Mouse (Mus musculus) gastrocnemius, postnatal 4 days (tissue): ENCODE results near the gene Dand5. TPM values are rescaled to one million over a fixed set of nuclear protein-coding genes. Genes with fewer than 3 reads are reported as not detected.

Experiments used
- DNase-seq, 2 experiments: peaks; one replicate each; pipeline ENCODE4 v3.0.0; 2021 to 2022; ENCODE audit warnings: low spot score in 2 of 2, mixed read lengths in 2 of 2
- total RNA-seq, 2 experiments: library from RNA; stranded (reverse); gene quantifications; 2 replicates each; pipeline ENCODE4 v1.2.3; 2021

The Dand5 gene
- total RNA-seq, 2 experiments from 2014 or later, result 6.3 to 6.8 TPM

DNA sequence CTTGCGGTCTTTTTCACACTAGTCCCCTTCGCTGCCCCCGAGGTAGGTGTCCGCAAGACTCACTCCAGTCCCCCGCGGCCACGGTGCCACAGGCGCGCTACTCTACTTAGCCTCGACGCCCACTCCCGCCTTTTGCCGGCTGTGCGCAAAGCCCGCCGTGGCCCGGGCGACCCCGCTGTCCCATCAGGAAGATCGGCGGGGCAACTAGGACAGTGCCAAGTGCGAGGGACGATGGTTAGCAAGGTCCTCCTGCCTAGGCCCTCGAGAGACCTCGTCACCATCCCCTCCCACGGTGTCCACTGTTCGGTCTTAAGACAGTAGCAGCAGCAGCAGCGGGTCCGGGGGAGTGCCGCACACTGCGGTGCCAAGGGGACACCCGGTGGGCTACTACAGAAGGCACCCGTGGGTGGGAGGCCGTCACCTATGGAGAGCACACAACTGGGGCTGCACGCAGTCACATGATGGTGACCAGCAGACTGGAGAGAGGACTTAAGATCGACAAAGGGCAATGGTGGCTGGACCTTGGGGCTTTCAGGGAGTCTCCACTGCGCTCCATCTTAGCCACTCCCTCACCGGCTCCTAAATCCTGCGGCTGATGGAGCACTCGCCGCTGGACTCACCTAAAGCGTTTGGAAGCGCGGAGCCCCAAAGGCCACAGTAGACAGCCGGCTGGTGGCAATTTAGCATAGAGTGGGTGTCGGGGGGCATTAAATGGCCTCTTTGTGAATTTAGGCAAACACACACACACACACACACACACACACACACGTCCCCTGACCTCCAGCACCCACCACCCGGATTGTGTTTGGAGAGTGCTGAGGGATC is 37.7 kb downstream of the Dand5 start:
- DNase-seq, result no peak

DNA sequence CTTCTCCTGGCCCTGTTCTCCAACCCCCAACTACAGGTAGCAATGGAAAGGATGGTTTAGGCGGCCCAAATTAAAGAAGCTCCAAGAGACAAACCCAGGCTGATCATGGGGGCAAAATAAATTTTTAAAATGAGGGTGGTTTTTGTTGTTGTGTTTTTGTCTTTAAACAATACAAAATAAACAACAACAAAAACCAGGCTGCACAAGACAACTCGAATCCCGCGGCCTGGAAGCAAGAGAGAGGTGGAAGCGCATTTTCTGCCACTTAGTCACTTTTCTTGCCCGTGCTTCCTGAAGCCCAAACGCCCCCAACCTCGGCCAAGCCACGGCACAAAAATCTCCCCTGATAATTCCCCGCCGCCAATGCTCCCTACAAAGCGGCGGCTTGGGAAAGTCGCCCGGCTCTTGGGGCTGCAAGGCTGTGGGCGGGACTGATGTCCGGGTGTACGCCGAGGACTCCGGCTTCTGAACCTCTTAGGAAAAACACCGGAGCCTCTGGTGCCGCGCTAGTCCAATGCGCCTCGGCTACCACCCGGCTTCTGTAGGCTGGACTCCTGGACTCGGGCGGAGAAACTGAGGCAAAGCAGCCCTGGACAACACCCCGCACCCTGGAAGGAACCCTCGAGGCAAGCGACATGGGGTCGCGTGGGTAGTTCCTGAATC is 38.6 kb downstream of the Dand5 start:
- no peak for DNase-seq

DNA sequence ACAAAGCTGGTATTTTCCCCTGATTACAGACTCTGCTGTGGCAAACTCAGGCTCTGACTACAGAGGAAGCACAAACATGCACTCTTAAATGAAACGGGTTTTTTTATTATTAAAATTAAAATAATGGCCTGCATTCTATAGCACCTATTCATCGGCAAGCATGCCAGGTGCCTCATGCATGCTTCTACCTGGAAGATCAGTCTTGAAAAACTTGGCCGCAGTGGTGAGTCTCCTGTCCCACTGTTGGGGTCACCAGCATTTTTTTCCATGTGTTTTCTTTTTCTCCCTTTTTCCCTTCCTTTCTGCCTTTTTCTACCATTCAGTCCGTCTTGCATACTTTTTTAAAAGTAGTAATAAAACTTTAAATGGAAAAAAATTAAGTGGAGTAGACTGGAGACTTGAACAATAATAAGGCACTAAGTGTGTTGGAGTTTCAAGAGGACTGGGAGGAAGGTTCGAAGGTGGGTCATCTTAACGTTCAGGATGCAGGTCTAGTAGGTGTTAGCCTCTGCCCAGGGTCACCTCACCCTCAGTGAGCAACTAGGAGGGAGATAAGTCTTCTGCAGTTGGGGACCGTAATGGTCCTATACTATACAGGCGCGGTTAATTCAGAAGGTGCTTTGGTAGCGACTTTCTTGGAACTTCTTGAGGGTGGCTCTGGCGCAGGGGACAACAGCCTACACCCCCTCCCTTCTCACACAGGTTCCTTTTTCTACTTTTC is 39.3 kb downstream of the Dand5 start:
- DNase-seq, result no peak

DNA sequence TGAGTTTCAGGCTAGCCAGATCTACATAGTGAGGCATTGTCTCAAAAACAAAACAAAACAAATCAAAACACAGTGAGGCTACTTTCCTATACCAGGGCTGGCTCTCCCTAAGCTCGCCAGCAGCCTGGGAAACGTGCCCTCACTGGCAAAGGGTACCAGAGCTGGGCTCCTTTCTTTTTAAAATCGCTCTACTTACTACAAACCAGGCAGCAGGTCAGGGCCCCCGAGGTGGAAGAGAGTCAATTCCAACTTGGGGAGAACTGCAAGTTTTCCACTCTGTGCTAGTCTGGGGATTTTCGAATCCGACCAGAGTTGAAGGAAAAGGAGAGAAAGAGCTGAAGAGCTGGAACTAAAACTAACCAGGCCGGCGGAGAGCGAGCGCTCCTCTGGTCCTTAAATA is 39.9 kb downstream of the Dand5 start:
- DNase-seq, result no peak

DNA sequence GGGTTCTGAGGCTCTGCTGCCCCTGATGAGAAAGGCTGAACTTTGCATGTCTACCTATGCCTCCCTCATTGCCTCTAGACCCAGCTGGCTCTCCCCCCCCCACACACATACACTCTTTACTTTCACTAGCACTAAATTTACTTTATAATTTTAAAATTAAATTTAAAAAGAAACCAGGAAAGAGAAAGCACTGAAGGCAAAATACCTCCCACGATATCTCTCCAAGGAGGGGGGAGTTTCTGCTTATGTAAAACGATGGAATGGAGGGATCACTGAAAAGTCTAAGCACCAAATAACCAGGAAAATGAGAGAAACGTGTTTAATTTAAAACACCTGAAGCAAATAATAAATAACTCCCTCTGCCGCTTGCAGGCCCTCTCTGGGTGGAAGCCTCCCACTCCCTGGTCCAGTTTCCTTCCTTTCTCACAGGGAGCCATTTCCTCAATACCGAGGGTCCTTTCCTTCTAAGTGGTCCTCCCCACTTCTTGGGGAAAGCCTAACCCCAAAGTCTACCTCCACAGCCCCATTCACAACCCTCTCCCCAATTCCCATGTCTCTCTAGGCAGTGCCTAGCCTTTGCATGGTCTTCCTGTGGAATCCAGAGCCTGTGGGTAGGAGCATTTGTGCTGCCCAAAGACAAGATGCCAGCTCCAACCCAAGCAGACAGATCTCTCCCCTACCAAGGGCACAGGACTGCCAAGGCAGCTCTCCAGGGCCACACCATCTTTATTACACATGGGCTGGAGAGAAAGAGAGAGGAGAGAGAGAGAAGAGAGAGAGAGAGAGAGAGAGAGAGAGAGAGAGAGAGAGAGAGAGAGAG is 40.7 kb downstream of the Dand5 start:
- DNase-seq, result no peak

DNA sequence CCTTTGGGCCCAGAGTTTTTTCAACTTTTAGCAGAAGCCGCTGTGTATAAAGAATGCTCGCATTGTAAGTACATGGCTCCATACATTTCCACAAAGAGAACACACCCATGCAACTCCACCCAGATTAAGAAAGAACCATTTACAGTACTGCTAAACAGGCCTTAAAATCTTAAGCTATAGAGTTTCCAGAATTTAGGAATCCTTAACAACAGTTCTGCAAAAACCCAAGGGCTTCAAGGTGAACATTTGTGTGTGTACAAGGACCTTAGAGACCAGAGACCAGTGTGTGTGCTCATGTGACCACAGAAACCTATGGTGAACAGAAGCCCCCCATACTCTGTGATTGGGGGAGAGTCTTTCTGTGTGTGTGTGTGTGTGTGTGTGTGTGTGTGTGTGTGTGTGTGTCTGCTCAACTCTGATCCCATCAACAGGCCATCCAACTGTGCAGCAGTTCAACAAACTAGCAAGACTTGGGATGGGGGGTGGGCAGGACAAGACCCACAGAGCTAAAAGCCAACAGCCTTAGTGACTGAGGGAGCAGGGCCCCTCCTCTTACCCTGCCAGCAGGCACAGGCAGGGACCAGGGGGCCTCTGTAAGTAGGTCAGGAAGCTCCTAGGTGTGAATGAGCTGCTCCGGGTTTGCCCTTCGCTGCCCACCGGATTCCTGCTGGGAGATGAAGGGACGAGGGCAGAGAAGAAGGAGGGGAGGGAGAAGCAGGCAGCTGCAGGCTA is 41.5 kb downstream of the Dand5 start:
- DNase-seq, result no peak

DNA sequence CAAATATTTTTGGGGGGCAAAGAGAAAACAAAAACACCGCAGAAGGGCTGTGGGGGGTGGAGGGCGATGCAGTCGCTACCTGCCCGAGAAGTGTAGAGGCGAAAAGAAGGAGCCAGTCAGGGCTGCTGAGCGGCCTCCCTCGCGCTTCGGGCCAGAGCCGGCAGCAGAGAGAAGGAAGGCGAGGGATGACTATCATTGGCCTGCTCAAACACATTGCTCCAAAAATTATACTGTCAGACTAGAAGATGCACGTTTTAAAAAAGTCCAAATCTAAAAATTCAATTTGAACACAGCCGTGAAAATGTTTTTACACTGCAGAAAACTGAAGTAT is 42.4 kb downstream of the Dand5 start:
- DNase-seq, result no peak

DNA sequence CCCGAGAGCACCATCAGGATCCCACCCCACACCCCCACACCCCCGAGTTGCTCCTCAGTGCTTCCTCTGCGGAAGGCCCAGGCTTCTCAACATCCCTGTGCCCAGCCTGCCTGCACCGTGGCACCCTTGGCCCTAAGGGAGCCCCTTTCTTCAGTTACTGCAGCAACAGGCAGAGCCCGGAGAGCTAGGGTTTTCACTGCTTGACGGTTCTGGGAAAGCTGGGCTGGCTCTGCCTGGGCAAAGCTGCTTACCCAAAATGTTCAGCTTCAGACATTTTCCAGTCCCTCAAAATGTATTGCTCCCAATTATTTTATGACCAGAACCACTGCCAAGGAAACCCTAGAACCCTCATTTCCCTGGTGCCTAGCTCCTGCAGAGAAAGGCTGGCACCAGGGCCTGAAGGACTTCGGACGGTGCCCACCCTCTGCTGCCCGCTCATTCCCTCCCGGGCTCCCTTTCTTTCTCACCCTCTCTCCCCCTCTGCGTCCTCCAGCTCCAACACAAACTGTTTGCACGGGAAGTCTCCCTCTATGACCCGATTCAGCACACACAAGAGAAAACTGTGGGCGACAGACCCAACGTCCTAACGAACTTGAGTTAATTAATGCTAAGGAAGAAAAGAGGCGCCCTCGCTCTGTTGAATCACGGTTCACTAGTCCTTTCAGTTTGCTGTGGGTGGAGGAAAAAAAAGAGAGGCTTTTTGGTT is 43.0 kb downstream of the Dand5 start:
- DNase-seq, result no peak

DNA sequence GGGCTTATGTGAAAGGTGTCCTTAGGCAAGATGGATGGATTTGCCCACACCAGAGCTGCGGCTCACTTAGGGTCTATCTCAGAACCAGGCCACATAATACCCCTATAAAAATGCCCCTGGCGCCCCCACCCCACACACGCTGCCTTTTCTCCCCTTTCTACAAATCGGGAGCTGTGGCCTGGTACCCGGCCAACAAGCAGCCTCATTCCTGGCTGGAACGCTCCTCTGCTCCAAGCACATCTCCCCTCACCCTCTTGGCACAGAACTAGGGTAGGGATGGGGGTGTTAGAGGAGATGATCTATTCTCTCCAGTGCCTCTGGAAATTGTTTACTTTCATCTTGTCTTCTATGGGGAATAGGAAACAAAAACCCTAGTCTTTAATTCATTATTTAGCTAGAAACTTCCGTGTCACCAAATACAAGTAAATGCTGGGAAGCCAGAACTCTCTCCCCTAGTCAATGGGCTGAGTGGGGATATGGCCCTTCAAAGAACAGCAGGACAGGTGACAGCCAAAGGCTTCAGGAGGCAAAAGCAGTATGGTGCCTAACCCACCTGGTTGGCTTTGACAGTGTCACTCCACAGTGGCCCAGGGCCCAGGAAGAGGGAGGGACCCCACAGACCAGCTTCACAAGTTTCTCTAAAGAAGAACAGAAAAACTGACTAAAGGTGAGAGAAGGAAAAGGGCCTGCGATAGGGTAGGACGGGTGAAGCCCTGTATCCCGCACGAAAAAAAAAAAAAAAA is 43.8 kb downstream of the Dand5 start:
- no peak for DNase-seq

DNA sequence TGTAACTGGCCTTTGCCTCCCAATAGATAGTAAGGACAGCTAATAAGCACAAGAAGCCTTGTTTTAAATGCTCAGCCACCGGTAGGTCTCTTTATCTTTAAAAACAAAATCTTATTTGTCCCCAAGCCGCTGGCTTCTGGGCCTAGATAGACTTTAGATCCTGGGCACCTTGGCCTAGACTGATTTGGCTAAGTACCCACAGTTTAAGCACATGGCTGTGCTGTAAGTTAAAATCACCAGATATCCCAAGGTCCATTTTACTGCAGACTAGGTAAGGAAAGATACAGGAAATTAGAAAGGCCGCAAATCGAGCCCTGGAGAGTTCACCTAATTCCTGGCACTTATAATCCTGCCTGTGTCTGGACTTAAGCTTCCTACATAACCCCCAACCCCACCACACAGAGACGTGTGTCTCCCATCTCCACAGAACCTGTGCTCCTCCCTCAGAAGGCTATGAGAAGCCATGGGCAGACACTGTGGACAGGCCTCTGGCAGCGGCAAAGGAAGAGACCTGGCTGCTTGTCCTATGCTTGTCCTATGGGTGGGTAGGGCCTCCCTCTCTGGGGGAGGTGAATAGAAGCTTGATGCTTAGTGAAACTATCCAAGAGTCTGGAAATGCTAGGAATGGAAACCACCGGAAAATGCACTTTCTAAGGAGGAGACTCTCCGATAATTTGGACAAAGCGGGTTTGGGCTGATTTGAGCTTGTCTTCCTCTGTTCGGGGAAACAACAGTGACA is 44.6 kb downstream of the Dand5 start:
- DNase-seq, result no peak

DNA sequence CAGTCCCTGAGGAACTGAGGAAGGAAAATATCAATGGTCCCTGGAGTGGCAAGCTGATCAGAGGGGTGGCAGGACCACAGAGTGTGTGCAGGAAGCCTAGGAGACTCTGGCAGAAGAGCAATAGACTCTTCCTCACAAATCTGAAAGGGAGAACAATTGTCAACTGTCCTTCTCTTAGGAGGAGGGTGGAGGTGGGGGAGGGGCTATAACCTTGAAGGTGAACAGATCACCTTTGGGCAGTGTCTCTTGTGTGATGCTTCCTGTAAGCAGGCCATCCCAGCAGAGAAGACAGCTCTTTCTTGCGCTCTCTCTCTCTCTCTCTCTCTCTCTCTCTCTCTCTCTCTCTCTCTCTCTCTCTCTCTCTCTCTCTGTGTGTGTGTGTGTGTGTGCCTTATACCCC is 46.1 kb downstream of the Dand5 start:
- DNase-seq, result no peak

DNA sequence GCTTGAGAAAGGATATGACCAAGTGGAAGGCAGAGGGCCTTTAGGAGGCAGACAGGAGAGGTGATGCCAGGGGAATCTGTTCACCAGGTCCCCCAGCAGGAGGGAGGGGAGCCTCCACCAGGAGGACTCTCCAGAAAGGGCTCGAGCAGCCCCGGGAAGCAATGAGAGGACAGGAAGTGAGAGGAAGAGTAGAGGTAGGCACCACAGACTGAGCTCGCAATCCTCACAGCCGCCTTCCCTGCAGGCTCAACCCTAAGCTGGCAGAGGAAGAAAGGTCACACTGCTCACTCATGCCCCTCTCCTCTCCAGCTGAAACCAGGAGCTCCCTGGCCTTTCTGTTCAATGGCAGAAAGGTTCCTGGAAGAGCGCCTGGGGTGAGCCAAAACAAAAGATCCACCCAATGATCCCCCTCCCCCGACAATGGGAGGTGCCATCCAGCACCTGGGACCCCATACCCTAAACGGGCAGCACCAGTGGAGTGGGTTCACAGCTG is 47.0 kb downstream of the Dand5 start:
- no peak for DNase-seq

DNA sequence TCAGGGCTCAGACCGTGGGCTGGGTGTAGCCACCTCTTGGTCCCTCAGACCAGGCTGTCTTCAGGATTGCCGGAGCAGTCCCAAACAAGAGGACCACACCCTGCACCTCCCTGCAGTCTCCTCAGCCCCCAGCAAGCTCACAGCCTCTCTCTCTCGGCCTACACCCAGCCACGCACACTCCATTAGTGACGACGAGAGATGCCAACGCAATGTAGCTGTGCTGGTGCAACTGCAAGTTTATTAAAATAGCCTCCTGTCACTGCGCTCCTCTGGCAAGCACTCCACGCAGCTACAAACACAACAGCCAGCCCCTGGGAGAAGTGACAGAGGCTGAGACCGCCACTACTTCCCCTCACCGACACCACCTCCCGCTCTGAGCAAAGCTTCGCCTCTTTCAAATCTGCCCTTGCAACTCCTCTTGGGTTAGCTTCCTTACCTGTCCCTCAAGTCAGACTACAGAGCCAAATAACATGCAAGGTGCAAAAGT is 47.5 kb downstream of the Dand5 start:
- peak in 1 of 2 experiments; percentile 58 for DNase-seq

DNA sequence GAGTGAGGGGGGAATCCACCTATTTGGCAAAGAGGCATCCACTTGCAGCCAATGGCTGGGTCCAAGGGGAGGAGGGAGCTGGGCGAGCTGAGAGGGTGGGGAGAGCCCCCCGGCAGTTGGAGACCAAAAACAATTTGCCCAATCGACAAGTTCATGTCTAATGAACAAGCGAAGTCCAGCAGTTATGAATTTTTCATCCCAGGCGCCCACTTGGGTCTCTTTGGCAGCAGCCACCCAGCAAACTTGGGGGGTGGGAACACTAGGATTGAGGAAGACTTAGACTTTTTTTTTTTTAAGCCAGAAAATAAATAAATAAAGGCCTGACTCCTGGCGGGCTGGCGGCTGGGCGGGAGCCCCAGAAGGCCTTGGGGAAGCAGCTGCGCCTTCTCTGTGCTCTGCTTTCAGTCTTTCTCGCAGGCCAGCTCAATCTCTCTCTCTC is 48.1 kb downstream of the Dand5 start:
- DNase-seq, result peak in 1 of 2 experiments; percentile 76

DNA sequence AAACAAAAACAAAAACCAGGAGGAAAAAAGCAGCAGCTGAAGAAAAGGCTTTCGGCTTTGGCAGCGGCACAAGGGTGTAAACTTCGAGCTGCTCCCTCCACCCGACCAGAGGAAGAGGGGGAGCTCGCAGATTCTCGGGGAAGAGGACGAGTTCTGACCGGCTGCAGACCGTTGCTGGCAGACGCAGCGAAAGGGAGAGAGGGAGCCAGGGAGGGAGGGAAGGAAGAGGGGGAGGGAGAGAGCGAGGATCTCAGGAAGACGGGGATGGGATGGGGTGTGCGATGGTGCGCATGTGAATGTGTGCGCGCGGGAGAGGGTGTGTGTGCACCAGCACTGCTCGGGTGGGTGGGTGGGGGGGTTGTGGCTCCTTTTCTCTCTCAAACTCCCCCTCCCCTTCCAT is 48.8 kb downstream of the Dand5 start:
- peak; percentile 71 to 88 for DNase-seq

DNA sequence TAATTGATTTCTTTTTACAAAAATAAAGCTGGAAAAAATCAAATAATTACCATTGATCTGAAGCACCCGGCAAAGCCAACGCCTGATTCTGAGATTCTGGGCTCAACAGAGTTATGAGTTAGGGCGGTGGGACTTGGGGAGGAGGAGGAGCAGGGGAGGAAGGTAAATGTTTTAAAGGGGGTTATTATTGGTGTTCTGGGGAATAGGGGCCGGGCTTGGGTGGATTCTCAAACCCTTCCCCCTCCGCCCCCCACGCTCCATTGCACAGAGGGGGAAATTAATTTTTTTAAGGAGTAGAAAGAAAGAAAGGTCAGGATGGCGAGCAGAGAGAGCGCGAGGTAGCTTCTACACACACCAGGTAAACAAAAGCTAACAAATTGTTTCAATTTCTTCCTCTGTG is 49.3 kb downstream of the Dand5 start:
- no peak for DNase-seq

DNA sequence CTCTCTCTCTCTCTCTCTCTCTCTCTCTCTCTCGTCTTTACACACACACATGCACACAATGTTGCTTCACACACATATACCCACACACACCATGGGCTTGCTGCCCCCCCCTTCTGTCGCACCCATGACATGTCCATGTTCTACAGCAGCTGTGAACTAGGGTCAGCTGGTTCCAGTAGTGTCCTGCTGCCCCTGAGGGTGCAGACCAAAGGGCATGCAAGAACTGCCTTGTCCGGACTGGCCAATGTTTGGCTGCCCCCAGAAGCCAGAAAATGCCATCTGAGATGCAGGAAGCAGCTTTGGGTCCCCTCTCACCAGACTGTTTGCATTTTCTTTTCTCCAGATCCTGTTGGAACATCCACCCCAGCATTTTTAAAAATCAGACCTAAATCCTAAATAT is 50.0 kb downstream of the Dand5 start:
- DNase-seq, result no peak

DNA sequence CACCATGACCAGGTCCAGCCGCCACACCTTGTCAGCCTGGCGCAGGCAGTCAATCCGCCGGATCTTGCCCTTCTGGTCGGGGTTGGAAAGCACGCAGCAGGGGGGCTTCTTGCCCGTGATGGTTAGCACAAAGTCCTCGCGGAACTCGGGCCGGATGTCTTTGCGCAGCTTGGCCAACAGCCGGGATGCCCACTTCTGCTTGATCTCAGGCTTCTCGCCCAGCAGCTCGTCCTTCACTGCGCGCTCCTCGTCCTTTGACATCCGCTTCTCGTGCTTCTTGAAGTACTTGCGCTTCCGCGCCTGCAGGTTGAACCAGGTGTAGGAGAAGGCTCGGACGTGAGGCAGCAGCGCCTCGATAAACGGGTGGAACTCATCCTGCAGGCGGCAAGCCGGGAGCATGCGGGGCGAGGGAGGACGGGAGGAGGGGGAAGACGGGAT is 50.7 kb downstream of the Dand5 start:
- no peak for DNase-seq
